Mouse (Mus musculus) limb, embryonic 11.5 days (tissue): ENCODE results near the gene Gm11733. TPM values are rescaled to one million over a fixed set of nuclear protein-coding genes. Genes with fewer than 3 reads are reported as not detected.

Experiments
- ATAC-seq: fragments of 200-750 bp; cut with Nextera tagmentation; 2 replicates; pipeline ENCODE4 v1.8.0; 2017; ENCODE audit warnings: low read depth; ENCODE audit not compliant: insufficient number of reproducible peaks, low FRiP score, low TSS enrichment
- DNase-seq: peaks from one replicate; pipeline ENCODE4 v3.0.0-alpha.2; 2015; ENCODE audit warnings: low spot score
- H3K27ac ChIP-seq: fragments of 300-500 bp; sonication (generic); replicated peaks from 2 replicates; pipeline ENCODE4 v1.5.1; 2014; ENCODE audit warnings: low read depth, mild to moderate bottlenecking, low read length
- H3K27me3 ChIP-seq: fragments of 300-500 bp; sonication (generic); 2 replicates; pipeline ENCODE4 v1.6.1; 2014; ENCODE audit warnings: mild to moderate bottlenecking, low read length, mixed read lengths; ENCODE audit not compliant: control insufficient read depth, insufficient read depth
- H3K36me3 ChIP-seq: fragments of 300-500 bp; sonication (generic); 2 replicates; pipeline ENCODE4 v1.6.1; 2014; ENCODE audit warnings: mild to moderate bottlenecking, low read length, moderate library complexity, mixed read lengths; ENCODE audit not compliant: control insufficient read depth, insufficient read depth
- H3K4me1 ChIP-seq: fragments of 300-500 bp; sonication (generic); 2 replicates; pipeline ENCODE4 v1.6.1; 2014; ENCODE audit warnings: low read length, mixed read lengths; ENCODE audit not compliant: control insufficient read depth, insufficient read depth
- H3K4me2 ChIP-seq: fragments of 300-500 bp; sonication (generic); 2 replicates; pipeline ENCODE4 v1.6.1; 2014; ENCODE audit warnings: low read depth, mild to moderate bottlenecking, moderate library complexity; ENCODE audit not compliant: severe bottlenecking
- H3K4me3 ChIP-seq: fragments of 300-500 bp; sonication (generic); 2 replicates; pipeline ENCODE4 v1.5.1; 2014; ENCODE audit warnings: low read depth, low read length
- H3K9ac ChIP-seq: fragments of 300-500 bp; sonication (generic); 2 replicates; pipeline ENCODE4 v1.6.1; 2014; ENCODE audit warnings: mild to moderate bottlenecking, low read length
- H3K9me3 ChIP-seq: fragments of 300-500 bp; sonication (generic); 2 replicates; pipeline ENCODE4 v1.6.1; 2016; ENCODE audit warnings: low read length; ENCODE audit not compliant: control insufficient read depth
- WGBS: fragments of 180-500 bp; shearing (Covaris S2); extraction: QIAGEN DNeasy Blood & Tissue Kit; methylation state at CpG from one replicate; pipeline ENCODE4 v1.1.7; 2014; 5-methylcytosine and 5-hydroxymethylcytosine counted together
- polyA plus RNA-seq: library from polyadenylated mRNA; unstranded; fragments of >200 nt; fragmentation: Nextera tagmentation; extraction: Ambion mirVana; gene quantifications from 2 replicates; pipeline ENCODE4 v1.2.1, GENCODE M21; 2014

Gene Gm11733
- polyA plus RNA-seq, 1 experiment from 2014 or later: not detected

DNA sequence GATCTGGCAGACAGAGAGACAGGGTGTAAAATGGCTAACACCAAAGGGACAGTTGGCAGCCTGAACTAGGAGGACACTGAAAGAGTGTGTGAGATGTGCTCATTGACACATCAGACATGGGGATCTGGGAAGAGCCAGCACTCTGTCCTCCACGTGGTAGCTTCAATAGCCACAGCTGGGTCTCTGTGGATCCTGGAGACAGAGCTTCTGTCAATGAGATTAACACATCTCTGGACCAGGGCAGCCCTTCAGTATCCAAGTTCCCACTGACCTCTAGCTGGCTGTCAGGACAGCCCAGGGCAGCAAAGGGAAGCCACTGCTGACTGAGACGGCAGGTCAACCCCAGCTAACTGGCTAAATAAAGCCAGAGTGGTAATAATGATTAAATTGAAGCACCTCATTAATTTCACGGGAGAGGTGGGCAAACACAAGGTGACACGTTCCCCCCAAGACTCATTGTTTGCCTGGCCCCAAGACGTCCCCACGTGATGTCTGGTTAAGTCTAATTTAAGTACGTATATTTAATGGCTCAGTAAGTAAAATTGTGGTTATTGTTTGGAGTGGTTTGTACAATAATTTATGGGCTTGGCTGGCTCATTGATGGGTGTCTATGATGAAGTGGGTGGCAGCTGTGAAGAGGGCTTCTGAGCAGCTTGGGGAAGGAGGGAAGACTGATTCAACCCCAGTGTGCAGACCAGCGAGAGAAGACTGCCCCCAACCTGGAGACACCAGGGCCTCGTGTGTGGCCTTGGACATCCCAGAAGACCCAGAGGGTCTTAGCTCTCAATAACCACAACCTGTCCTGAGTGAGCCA, 51.5 kb downstream of the Gm11733 start:
- 41% methylated on average over 9 of the region's 9 CpGs for WGBS
- H3K4me2 ChIP-seq: no peak overlapping the region
- ATAC-seq: no peak
- no peak for DNase-seq
- no peak overlapping the region for H3K4me3 ChIP-seq
- H3K4me1 ChIP-seq: peaks cover 10% of the 10 kb centered on the region; the same call in 1 of the 2 replicates
- no peaks in the 10 kb centered on the region for H3K9me3 ChIP-seq
- no peaks in the 10 kb centered on the region for H3K36me3 ChIP-seq
- no peak overlapping the region for H3K9ac ChIP-seq
- H3K27me3 ChIP-seq: no peaks in the 10 kb centered on the region
- no peak overlapping the region for H3K27ac ChIP-seq

DNA sequence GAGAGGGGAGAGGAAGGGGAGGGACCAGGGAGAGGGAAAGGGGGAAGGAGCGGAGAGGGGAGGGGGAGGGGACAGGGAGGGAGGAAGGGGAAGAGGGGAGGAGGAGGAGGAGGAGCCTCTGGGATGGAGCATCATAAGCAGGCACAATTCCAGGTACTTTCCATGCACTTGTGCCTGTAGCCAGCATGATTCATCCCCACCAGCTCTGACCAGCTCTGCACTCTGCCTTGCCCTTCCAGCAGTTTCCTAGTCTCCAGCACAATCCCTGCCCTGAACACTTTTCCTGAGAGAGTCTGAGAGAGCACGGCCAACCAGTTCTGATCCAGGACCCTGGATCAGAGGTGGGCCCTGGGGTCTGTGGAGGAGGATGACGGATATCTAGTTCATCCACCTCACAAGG, 52.4 kb downstream of the Gm11733 start:
- no peak overlapping the region for H3K4me2 ChIP-seq
- no peak overlapping the region for H3K27ac ChIP-seq
- H3K27me3 ChIP-seq: no peaks in the 10 kb centered on the region
- no peaks in the 10 kb centered on the region for H3K36me3 ChIP-seq
- no peaks in the 10 kb centered on the region for H3K9me3 ChIP-seq
- ATAC-seq (no peak), DNase-seq (no peak)
- H3K4me3 ChIP-seq: no peak overlapping the region
- 58% methylated on average over 3 of the region's 3 CpGs for WGBS
- no peak overlapping the region for H3K9ac ChIP-seq
- peaks cover 18% of the 10 kb centered on the region; the same call in 1 of the 2 replicates for H3K4me1 ChIP-seq

Other genes with a start within 250 kb of the Gm11733 start
- gene Tnrc6c, start 169.9 kb downstream of the Gm11733 start, polyA plus RNA-seq: 16.1 and 16.5 TPM in 2 replicates